20 mouse cellular contexts compared by ENCODE assay signal in the genomic region with DNA sequence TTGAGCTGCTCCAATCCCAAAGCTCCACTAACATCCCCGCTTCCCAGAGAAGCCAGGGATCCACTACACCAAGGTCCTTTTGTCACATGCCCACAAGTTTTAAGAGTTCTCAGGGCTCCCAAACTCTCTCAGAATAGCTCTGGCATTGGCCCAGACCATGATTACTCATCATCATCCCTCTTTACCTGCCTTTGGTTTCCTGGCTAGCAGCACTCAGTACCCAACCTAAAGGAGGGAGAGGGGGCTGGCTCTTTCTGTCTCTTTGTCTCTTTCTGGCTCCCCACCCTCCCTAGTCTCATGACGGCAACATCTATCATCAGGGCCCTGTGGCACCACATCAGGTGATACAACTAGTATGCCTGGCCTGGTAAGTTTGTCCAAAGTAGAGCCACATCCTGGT. TPM values are rescaled to one million over a fixed set of nuclear protein-coding genes. Genes with fewer than 3 reads are reported as not detected.
DNase-seq lines count a peak whose midpoint lies in the region; ATAC-seq and TF ChIP-seq lines count a peak whose summit lies in the region.
"Had no signal": no experiment of that assay in that cellular context is flagged by ENCODE, and none has a peak within 500 bp of the region (broad histone marks: within the 10 kb centered on the region; RNA-seq: fewer than 3 reads in every experiment).

No protein-coding gene starts in this region.

- 94% methylated on average over 2 of the region's 2 CpGs for WGBS in kidney, embryonic 14.5 days
- 83% methylated on average over 2 of the region's 2 CpGs for WGBS in kidney, adult 2 months
- WGBS in lung, embryonic 16.5 days, result 85% methylated on average over 2 of the region's 2 CpGs

- H3K27me3 ChIP-seq in kidney, embryonic 14.5 days (ENCODE audit: control insufficient read depth, insufficient read depth, low read length), result no peaks in the 10 kb centered on the region
- H3K27me3 ChIP-seq in kidney, adult 2 months (replicated peaks; ENCODE audit: control insufficient read depth, insufficient read depth, low read length), result no peaks in the 10 kb centered on the region
- H3K27me3 ChIP-seq in lung, embryonic 16.5 days (ENCODE audit: control insufficient read depth, insufficient read depth, low read depth, low read length), result no peaks in the 10 kb centered on the region
- H3K27me3 ChIP-seq: CH12.LX; forebrain, embryonic 13.5 days; heart, embryonic 15.5 days; limb, embryonic 12.5 days; Patski had no signal

- no peak overlapping the region for H3K4me2 ChIP-seq in kidney, embryonic 14.5 days (replicated peaks; ENCODE audit: low read depth, low read length)
- H3K4me2 ChIP-seq in lung, embryonic 16.5 days (ENCODE audit: low read depth, low read length), result no peak overlapping the region
- H3K4me2 ChIP-seq: forebrain, embryonic 13.5 days; heart, embryonic 15.5 days; limb, embryonic 12.5 days; lung, embryonic 14.5 days had no signal

- DNase-seq in kidney, adult 18-20 months, result peak; percentile 16
- DNase-seq in brain, adult 2 months (ENCODE audit: low read depth, low spot score), result peak; percentile 40
- peak; percentile 59 for DNase-seq in kidney, adult 2 months
- no peak for DNase-seq in thymus, postnatal 4 days
- DNase-seq in spleen, postnatal 4 days (ENCODE audit: low spot score in 2 of 2), result no peak
- DNase-seq in cerebellum, adult 9-11 months, result no peak
- DNase-seq: cerebellum, postnatal 14 days; gastrocnemius, postnatal 10 days; layer of hippocampus, adult 9-11 months; midbrain, embryonic 14.5 days; spleen, adult 18-20 months had no signal

- TF ChIP-seq CTCF in kidney, adult 2 months (conservative IDR thresholded peaks at IDR 0.05; ENCODE audit: insufficient read depth, insufficient read length, low read depth, low read length), result no peak

- no peaks in the 10 kb centered on the region; the same call in 1 of the 2 replicates for H3K4me1 ChIP-seq in kidney, embryonic 14.5 days (ENCODE audit: control insufficient read depth, insufficient read depth, low read length)
- peaks cover 15% of the 10 kb centered on the region; the same call in 1 of the 2 replicates for H3K4me1 ChIP-seq in kidney, adult 2 months (ENCODE audit: control insufficient read depth, insufficient read depth, low read length)
- peaks cover 6% of the 10 kb centered on the region for H3K4me1 ChIP-seq in lung, embryonic 16.5 days (replicated peaks; ENCODE audit: control insufficient read depth, insufficient read depth, low read length)

- no peak overlapping the region for H3K9ac ChIP-seq in kidney, embryonic 14.5 days (ENCODE audit: low read depth, low read length)
- H3K9ac ChIP-seq in lung, embryonic 16.5 days (ENCODE audit: low read length), result no peak overlapping the region
- H3K9ac ChIP-seq: forebrain, embryonic 13.5 days; heart, embryonic 15.5 days; limb, embryonic 12.5 days; lung, embryonic 14.5 days had no signal

- H3K9me3 ChIP-seq in kidney, embryonic 14.5 days (ENCODE audit: control insufficient read depth, low read length), result no peaks in the 10 kb centered on the region
- H3K9me3 ChIP-seq in lung, embryonic 16.5 days (ENCODE audit: control insufficient read depth, low read length), result no peaks in the 10 kb centered on the region
- H3K9me3 ChIP-seq: forebrain, embryonic 13.5 days; heart, embryonic 15.5 days; limb, embryonic 12.5 days had no signal

- H3K36me3 ChIP-seq in kidney, embryonic 14.5 days (ENCODE audit: control insufficient read depth, insufficient read depth, low read length), result peaks cover 17% of the 10 kb centered on the region
- no peaks in the 10 kb centered on the region for H3K36me3 ChIP-seq in kidney, adult 2 months (ENCODE audit: control insufficient read depth, insufficient read depth, low read length)
- H3K36me3 ChIP-seq in lung, embryonic 16.5 days (ENCODE audit: control insufficient read depth, insufficient read depth, low read length), result peaks cover 5% of the 10 kb centered on the region; the same call in 1 of the 2 replicates

- no peak overlapping the region for H3K4me3 ChIP-seq in kidney, embryonic 14.5 days (ENCODE audit: low read length)
- H3K4me3 ChIP-seq in kidney, adult 2 months (ENCODE audit: insufficient read depth, low read depth, low read length), result no peak overlapping the region
- no peak overlapping the region for H3K4me3 ChIP-seq in lung, embryonic 16.5 days (ENCODE audit: low read length)
- H3K4me3 ChIP-seq: forebrain, embryonic 13.5 days; heart, embryonic 15.5 days; limb, embryonic 12.5 days had no signal

- H3K27ac ChIP-seq in kidney, embryonic 14.5 days (ENCODE audit: low read depth, low read length), result no peak overlapping the region
- H3K27ac ChIP-seq in kidney, adult 2 months (ENCODE audit: insufficient read depth, low read depth, low read length), result peak overlapping the region; percentile 61
- peak overlapping the region; percentile 40; the same call in 1 of the 2 replicates for H3K27ac ChIP-seq in lung, embryonic 16.5 days (ENCODE audit: low read length)
- H3K27ac ChIP-seq: forebrain, embryonic 13.5 days; heart, embryonic 15.5 days; limb, embryonic 12.5 days had no signal

- TF ChIP-seq POLR2A in kidney, adult 2 months (IDR thresholded peaks at IDR 0.05; ENCODE audit: low read depth, low read length), result no peak

- ATAC-seq in kidney, embryonic 14.5 days (ENCODE audit: low FRiP score, low TSS enrichment), result no peak
- no peak for ATAC-seq in lung, embryonic 16.5 days (ENCODE audit: low read depth)
- ATAC-seq: forebrain, embryonic 13.5 days; hindbrain, embryonic 16.5 days; Patski had no signal

RNA-seq across cellular contexts. Expression of gene B9d1, which starts 27.9 kb away (rescaled TPM):
- 49.2 and 56.4 TPM in 2 replicates for polyA plus RNA-seq in kidney, embryonic 14.5 days (2014; fragmentation: Nextera tagmentation; extraction: Ambion mirVana)
- 42.7 and 43.3 TPM in 2 replicates for polyA plus RNA-seq in kidney, adult 2 months (2012; rRNA removed)
- polyA plus RNA-seq in lung, embryonic 16.5 days (2015; fragmentation: Nextera tagmentation; extraction: Ambion mirVana), result 47.3 and 47.9 TPM in 2 replicates

RNA-seq across cellular contexts. Expression of gene Mapk7, which starts 38.6 kb away (rescaled TPM):
- 34.2 and 53.4 TPM in 2 replicates for polyA plus RNA-seq in kidney, embryonic 14.5 days (2014; fragmentation: Nextera tagmentation; extraction: Ambion mirVana)
- polyA plus RNA-seq in kidney, adult 2 months (2012; rRNA removed), result 13.8 and 15.4 TPM in 2 replicates
- 59.6 and 61.8 TPM in 2 replicates for polyA plus RNA-seq in lung, embryonic 16.5 days (2015; fragmentation: Nextera tagmentation; extraction: Ambion mirVana)

RNA-seq across cellular contexts. Expression of gene Epn2, which starts 46.7 kb away (rescaled TPM):
- polyA plus RNA-seq in kidney, embryonic 14.5 days (2014; fragmentation: Nextera tagmentation; extraction: Ambion mirVana), result 20.0 and 31.3 TPM in 2 replicates
- 23.1 and 25.7 TPM in 2 replicates for polyA plus RNA-seq in kidney, adult 2 months (2012; rRNA removed)
- 24.4 and 28.7 TPM in 2 replicates for polyA plus RNA-seq in lung, embryonic 16.5 days (2015; fragmentation: Nextera tagmentation; extraction: Ambion mirVana)

RNA-seq across cellular contexts. Expression of gene Mfap4, which starts 47.6 kb away (rescaled TPM):
- polyA plus RNA-seq in kidney, embryonic 14.5 days (2014; fragmentation: Nextera tagmentation; extraction: Ambion mirVana), result 115 and 163 TPM in 2 replicates
- polyA plus RNA-seq in kidney, adult 2 months (2012; rRNA removed), result 12.0 and 21.3 TPM in 2 replicates
- 1,630 and 1,660 TPM in 2 replicates for polyA plus RNA-seq in lung, embryonic 16.5 days (2015; fragmentation: Nextera tagmentation; extraction: Ambion mirVana)
- polyA plus RNA-seq: Patski had no signal

Comparison
In these comparisons a context has a peak if more than half of its experiments do, and no peak if none do; other contexts are left out.
1. DNase-seq: peak in kidney, adult 18-20 months (single experiment), brain, adult 2 months (single experiment) and kidney, adult 2 months (single experiment); none in thymus, postnatal 4 days (single experiment), spleen, postnatal 4 days (0 of 2) and cerebellum, adult 9-11 months (single experiment).